Mouse (Mus musculus) CH12.LX (cell line): ENCODE data around the gene Marcksl1.

ENCODE experiments used
- CTCF ChIP-seq, 2 experiments: IDR thresholded peaks in 1 of 2; conservative IDR thresholded peaks in 1 of 2; 2 replicates each; pipeline ENCODE4 v1.5.1; 2011 to 2012; ENCODE audit warnings: low read depth in 2 of 2, low read length in 2 of 2, improper control_type of control experiment in 1 of 2, inconsistent platforms in 1 of 2, mild to moderate bottlenecking in 1 of 2, moderate library complexity in 1 of 2
- E2F4 ChIP-seq: IDR thresholded peaks from 2 replicates; pipeline ENCODE4 v1.6.1; 2011; ENCODE audit warnings: low read depth, low read length, improper control_type of control experiment; ENCODE audit not compliant: insufficient replicate concordance
- EP300 ChIP-seq: IDR thresholded peaks from 2 replicates; pipeline ENCODE4 v1.6.1; 2011; ENCODE audit warnings: low read length, improper control_type of control experiment
- HCFC1 ChIP-seq: IDR thresholded peaks from 2 replicates; pipeline ENCODE4 v1.6.1; 2012; ENCODE audit warnings: low read depth, mild to moderate bottlenecking, inconsistent platforms, low read length, improper control_type of control experiment
- POLR2A ChIP-seq: IDR thresholded peaks from 2 replicates; pipeline ENCODE4 v1.6.1; 2011; ENCODE audit warnings: low read depth, mild to moderate bottlenecking, improper control_type of control experiment, low read length
- RAD21 ChIP-seq: IDR thresholded peaks from 2 replicates; pipeline ENCODE4 v1.6.1; 2011; ENCODE audit warnings: low read depth, mild to moderate bottlenecking, low read length, improper control_type of control experiment, moderate library complexity
- TCF12 ChIP-seq: IDR thresholded peaks from 2 replicates; pipeline ENCODE4 v1.6.1; 2014; ENCODE audit warnings: low read depth, mild to moderate bottlenecking, inconsistent platforms, low read length, improper control_type of control experiment
- USF1 ChIP-seq: IDR thresholded peaks from 2 replicates; pipeline ENCODE4 v1.6.1; 2014; ENCODE audit warnings: low read depth, mild to moderate bottlenecking, inconsistent platforms, low read length, improper control_type of control experiment

- TF ChIP-seq CTCF (conservative IDR thresholded peaks at IDR 0.05 in 1 of 2, IDR thresholded peaks at IDR 0.05 in 1 of 2; ENCODE audit: low read depth in 2 of 2, low read length in 2 of 2) = no peak
- no peak for TF ChIP-seq TCF12
- no peak for TF ChIP-seq EP300
- TF ChIP-seq RAD21 = no peak
- TF ChIP-seq USF1 = no peak
- TF ChIP-seq POLR2A = no peak; the same call in 1 of the 2 replicates
- no peak for TF ChIP-seq HCFC1
- TF ChIP-seq E2F4 = no peak
Observed at GRCm38 (mm10) chr4:129525889-129526288, 12.5 kb downstream of the Marcksl1 start.
